Mouse (Mus musculus): Measurements from ENCODE around the gene Cdh23.

GRCm38 (mm10) chr10:60371596-60372386 lies 324.5 kb downstream of the Cdh23 start:
- TF ChIP-seq CTCF (IDR thresholded peaks at IDR 0.05) (no peak), EP300 (IDR thresholded peaks at IDR 0.05; ENCODE audit: insufficient read depth, low read depth, low read length) (no peak)

Measured in heart, adult 2 months (tissue).